Mouse (Mus musculus) limb, embryonic 11.5 days (tissue): ENCODE results near the gene Cacna2d1. TPM values are rescaled to one million over a fixed set of nuclear protein-coding genes. Genes with fewer than 3 reads are reported as not detected.

Experiments used
- ATAC-seq: fragments of 200-750 bp; cut with Nextera tagmentation; 2 replicates; pipeline ENCODE4 v1.8.0; 2017; ENCODE audit warnings: low read depth; ENCODE audit not compliant: insufficient number of reproducible peaks, low FRiP score, low TSS enrichment
- DNase-seq: peaks from one replicate; pipeline ENCODE4 v3.0.0-alpha.2; 2015; ENCODE audit warnings: low spot score
- H3K27ac ChIP-seq: fragments of 300-500 bp; sonication (generic); replicated peaks from 2 replicates; pipeline ENCODE4 v1.5.1; 2014; ENCODE audit warnings: low read depth, mild to moderate bottlenecking, low read length
- H3K27me3 ChIP-seq: fragments of 300-500 bp; sonication (generic); 2 replicates; pipeline ENCODE4 v1.6.1; 2014; ENCODE audit warnings: mild to moderate bottlenecking, low read length, mixed read lengths; ENCODE audit not compliant: control insufficient read depth, insufficient read depth
- H3K36me3 ChIP-seq: fragments of 300-500 bp; sonication (generic); 2 replicates; pipeline ENCODE4 v1.6.1; 2014; ENCODE audit warnings: mild to moderate bottlenecking, low read length, moderate library complexity, mixed read lengths; ENCODE audit not compliant: control insufficient read depth, insufficient read depth
- H3K4me1 ChIP-seq: fragments of 300-500 bp; sonication (generic); 2 replicates; pipeline ENCODE4 v1.6.1; 2014; ENCODE audit warnings: low read length, mixed read lengths; ENCODE audit not compliant: control insufficient read depth, insufficient read depth
- H3K4me2 ChIP-seq: fragments of 300-500 bp; sonication (generic); 2 replicates; pipeline ENCODE4 v1.6.1; 2014; ENCODE audit warnings: low read depth, mild to moderate bottlenecking, moderate library complexity; ENCODE audit not compliant: severe bottlenecking
- H3K4me3 ChIP-seq: fragments of 300-500 bp; sonication (generic); 2 replicates; pipeline ENCODE4 v1.5.1; 2014; ENCODE audit warnings: low read depth, low read length
- H3K9ac ChIP-seq: fragments of 300-500 bp; sonication (generic); 2 replicates; pipeline ENCODE4 v1.6.1; 2014; ENCODE audit warnings: mild to moderate bottlenecking, low read length
- H3K9me3 ChIP-seq: fragments of 300-500 bp; sonication (generic); 2 replicates; pipeline ENCODE4 v1.6.1; 2016; ENCODE audit warnings: low read length; ENCODE audit not compliant: control insufficient read depth
- WGBS: fragments of 180-500 bp; shearing (Covaris S2); extraction: QIAGEN DNeasy Blood & Tissue Kit; methylation state at CpG from one replicate; pipeline ENCODE4 v1.1.7; 2014; 5-methylcytosine and 5-hydroxymethylcytosine counted together
- polyA plus RNA-seq: library from polyadenylated mRNA; unstranded; fragments of >200 nt; fragmentation: Nextera tagmentation; extraction: Ambion mirVana; gene quantifications from 2 replicates; pipeline ENCODE4 v1.2.1, GENCODE M21; 2014

Cacna2d1 gene
- polyA plus RNA-seq, 1 experiment from 2014 or later, result 9.5 TPM

DNA sequence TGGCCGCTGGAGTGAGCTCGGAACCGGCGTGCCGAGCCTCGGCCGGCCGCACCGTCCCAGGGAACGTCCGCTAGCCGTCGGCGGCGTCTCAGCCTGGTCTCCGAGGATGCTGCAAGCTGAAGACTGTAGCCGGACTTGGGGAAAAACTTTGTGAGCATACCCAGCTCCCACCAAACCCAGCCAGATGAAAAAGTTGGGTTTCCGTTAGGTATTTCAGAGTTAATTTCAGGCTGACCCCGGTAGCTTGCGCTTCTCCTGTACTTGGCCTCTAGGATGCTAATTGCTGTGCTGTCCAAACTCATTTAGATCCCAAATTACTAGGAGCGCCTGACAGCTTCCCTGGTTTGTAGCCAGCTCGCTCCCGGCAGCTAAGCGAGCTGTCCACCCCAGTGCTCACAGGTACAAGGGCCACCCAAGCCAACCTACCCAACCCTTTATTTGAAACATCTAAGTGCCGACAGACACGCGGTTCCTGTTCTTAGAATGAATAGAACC, 790 bp downstream of the Cacna2d1 start:
- peak overlapping the region; percentile 79 for H3K4me2 ChIP-seq
- H3K4me3 ChIP-seq, result peak overlapping the region; percentile 63
- under 1% methylated on average over 26 of the region's 27 CpGs for WGBS
- H3K9me3 ChIP-seq, result no peaks in the 10 kb centered on the region
- H3K27me3 ChIP-seq, result no peaks in the 10 kb centered on the region
- no peaks in the 10 kb centered on the region for H3K36me3 ChIP-seq
- ATAC-seq (peak; percentile 39; the same call in 1 of the 2 replicates), DNase-seq (no peak)
- H3K4me1 ChIP-seq, result 0 out of 2 replicates have a peak, but pooled peaks cover 3% of the 10 kb centered on the region
- peak overlapping the region; percentile 77 for H3K27ac ChIP-seq
- H3K9ac ChIP-seq, result peak overlapping the region; percentile 91

DNA sequence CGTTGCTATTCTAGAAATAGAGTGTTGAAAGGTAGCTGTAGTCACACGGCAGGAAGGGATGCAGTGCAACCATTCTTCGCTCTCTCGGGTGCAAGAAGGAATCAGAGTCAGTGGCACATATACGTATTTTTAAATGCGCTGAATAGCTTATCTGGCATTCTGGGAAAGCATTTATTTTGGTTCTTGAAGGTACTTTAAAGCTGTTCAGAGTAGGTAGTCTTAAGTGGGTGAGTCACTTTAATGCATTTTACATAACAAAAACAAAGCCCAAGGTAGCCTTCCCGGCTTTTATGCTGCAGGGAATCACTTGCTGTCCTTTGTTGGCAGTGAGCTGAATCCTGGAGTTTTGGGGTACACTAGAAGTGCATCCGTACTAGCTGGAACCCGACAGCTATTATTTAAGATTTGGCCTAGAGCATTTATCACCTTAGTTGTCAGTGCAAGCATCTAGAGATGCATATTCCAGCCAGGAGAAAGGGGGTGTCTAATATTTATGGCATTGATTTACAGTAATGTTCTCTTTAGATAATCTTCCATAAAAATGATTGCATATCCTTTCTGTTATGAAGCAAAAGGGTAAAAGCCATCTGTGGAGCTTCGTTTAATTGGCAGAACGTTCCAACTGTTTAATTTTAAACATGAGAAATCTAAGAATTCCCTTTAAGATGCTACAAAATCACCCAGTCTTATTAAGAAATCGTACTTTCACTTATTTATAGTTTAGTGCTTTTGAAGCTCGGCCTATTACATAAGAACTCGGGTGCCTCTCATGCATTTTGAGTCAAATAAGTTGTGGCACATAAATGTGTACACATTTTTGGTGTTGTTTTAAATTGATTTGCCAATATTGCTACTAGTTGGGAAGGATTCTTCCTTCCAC, 1.6 kb downstream of the Cacna2d1 start:
- H3K9me3 ChIP-seq, result no peaks in the 10 kb centered on the region
- H3K36me3 ChIP-seq, result no peaks in the 10 kb centered on the region
- H3K4me2 ChIP-seq, result peak overlapping the region; percentile 79
- ATAC-seq (no peak), DNase-seq (peak; percentile 23)
- 0 out of 2 replicates have a peak, but pooled peaks cover 3% of the 10 kb centered on the region for H3K4me1 ChIP-seq
- peak overlapping the region; percentile 63 for H3K4me3 ChIP-seq
- WGBS, result 28% methylated on average over 14 of the region's 14 CpGs
- H3K9ac ChIP-seq, result no peak overlapping the region
- no peaks in the 10 kb centered on the region for H3K27me3 ChIP-seq
- no peak overlapping the region for H3K27ac ChIP-seq

DNA sequence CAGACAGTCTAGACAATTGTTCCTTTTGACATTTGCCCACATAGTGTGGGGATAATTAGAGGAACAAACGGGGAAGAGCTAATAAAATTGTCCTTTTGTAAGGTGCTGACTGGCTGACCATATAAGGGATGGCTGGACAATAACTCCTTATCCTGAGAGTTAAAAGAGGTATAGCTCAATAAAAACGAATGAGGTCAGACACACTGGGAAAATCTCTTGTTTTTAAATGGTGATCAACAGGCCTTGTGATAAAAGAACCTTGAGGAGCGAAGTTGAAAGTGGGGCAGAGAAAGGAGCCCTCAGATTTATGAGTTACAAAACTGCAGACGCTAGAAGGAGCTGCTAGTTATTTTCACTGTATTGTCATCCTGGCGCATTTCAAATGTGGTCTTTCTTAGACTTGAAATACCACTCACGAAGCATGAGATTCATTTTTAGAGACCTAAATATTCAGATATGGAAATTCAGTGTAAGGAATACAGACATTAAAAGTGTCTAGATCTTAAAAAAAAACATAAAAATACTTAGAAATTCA, 6.8 kb downstream of the Cacna2d1 start:
- Histone ChIP-seq H3K9me3 (no peaks in the 10 kb centered on the region), H3K27me3 (no peaks in the 10 kb centered on the region), H3K27ac (no peak overlapping the region), H3K9ac (no peak overlapping the region), H3K4me1 (no peaks in the 10 kb centered on the region), H3K4me3 (no peak overlapping the region), H3K36me3 (no peaks in the 10 kb centered on the region), H3K4me2 (no peak overlapping the region)
- no peak for DNase-seq
- 43% methylated on average over 6 of the region's 6 CpGs for WGBS
- no peak for ATAC-seq

DNA sequence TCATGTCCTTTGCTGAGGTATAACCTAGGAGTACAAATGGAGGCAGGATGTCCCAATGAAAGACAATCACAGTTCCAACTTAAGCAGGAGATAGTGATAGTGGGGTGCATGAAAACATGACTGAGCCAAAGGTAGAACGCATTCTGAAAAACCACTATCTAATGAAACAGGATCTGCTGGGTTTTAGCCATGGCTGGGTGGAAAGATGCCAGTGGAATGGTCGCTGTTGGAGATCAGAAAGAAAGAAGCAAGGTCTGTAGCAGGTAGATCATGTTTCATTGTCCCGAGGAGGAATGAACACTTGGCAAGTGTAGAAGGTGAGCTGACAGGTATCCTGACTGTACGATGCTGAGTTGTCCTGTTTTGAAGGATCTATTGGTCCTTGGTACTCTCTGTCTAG, 7.6 kb downstream of the Cacna2d1 start:
- Histone ChIP-seq H3K36me3 (no peaks in the 10 kb centered on the region), H3K27ac (no peak overlapping the region), H3K4me3 (no peak overlapping the region), H3K27me3 (no peaks in the 10 kb centered on the region), H3K4me2 (no peak overlapping the region), H3K9me3 (no peaks in the 10 kb centered on the region), H3K4me1 (no peaks in the 10 kb centered on the region), H3K9ac (no peak overlapping the region)
- ATAC-seq (no peak), DNase-seq (no peak)
- WGBS, result 81% methylated on average over 4 of the region's 4 CpGs

DNA sequence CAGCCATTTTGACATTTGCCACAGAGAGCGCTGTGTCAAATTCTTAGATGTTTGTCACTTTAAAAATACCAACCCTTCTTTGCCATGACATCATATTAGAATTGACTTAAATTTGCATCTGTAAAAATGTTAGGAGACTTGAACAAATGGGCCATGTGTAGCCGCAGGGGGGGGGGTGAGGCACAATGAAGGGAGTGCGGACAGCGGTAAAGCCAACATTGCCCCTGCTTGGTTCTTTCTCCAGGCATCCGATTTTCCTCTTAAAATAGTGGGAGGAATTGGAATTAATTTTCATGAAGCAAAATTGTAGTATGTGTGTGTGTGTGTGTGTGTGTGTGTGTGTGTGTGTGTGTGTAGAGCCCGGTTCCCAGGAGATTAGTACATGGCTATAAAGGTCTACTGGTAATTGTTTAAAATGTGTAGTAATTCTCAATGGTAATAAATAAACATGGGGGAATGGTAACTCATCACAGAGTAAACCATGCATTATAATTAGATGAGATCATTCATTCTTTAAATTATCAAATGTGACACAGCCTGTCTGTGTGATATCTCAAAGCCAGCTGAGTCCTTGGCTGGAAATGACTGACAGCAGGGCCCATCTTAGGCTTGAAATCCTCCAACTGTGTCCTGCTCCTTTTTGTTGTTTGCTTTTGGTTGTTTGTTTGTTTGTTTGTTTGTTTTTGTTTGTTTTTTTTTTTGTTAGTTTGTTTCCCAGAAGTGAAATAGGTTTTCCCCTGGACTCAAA, 14.0 kb downstream of the Cacna2d1 start:
- no peak overlapping the region for H3K4me3 ChIP-seq
- no peaks in the 10 kb centered on the region for H3K36me3 ChIP-seq
- no peak overlapping the region for H3K4me2 ChIP-seq
- no peaks in the 10 kb centered on the region for H3K4me1 ChIP-seq
- no peak for DNase-seq
- no peaks in the 10 kb centered on the region for H3K27me3 ChIP-seq
- no peak for ATAC-seq
- 93% methylated on average over 6 of the region's 6 CpGs for WGBS
- no peaks in the 10 kb centered on the region for H3K9me3 ChIP-seq
- H3K27ac ChIP-seq, result no peak overlapping the region
- H3K9ac ChIP-seq, result no peak overlapping the region

DNA sequence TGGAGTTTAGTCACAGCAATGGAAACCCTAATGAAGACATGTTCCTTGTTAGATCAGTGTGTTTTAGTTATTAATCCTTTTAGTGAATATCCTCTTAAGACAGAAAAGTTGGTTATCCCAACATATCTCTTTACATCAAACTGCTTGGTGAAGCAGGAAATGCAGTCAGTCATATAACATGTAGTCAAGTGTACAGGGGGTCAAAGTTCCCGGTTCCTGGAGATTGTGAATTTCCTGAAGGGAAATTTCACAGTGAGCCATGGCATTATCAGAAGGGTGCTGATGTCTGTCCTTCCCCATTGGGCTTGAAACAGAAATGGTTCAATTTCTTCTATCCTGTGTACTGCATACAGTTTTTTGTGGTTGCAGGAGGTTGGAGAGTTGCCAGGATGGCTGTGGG, 25.3 kb downstream of the Cacna2d1 start:
- Histone ChIP-seq H3K4me1 (no peaks in the 10 kb centered on the region), H3K27ac (no peak overlapping the region), H3K9ac (no peak overlapping the region), H3K36me3 (no peaks in the 10 kb centered on the region), H3K4me3 (no peak overlapping the region), H3K9me3 (no peaks in the 10 kb centered on the region), H3K27me3 (no peaks in the 10 kb centered on the region), H3K4me2 (no peak overlapping the region)
- DNase-seq (no peak), ATAC-seq (no peak)
- WGBS, result 77% methylated on average over 1 of the region's 1 CpGs

DNA sequence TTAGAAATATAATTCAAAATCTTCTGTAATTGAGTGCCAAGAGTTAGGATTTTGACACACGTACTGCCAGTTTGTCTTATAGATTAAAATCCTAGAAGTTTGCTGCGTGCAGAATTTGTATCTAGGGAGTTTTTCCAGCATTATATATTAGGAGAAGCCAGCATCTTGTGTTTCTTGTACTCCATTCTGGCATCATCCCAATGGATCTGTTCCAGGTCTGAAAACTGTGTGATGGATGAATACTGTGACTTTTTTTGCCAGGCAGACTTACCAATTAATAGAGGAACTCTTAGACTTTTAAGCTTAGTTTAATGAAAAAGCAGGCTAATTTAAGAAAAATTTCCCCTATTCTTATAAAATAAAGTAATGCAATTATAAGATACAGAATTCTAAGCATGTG, 27.4 kb downstream of the Cacna2d1 start:
- Histone ChIP-seq H3K4me3 (no peak overlapping the region), H3K27ac (no peak overlapping the region), H3K36me3 (no peaks in the 10 kb centered on the region), H3K4me1 (no peaks in the 10 kb centered on the region), H3K27me3 (no peaks in the 10 kb centered on the region), H3K9ac (no peak overlapping the region), H3K4me2 (no peak overlapping the region), H3K9me3 (no peaks in the 10 kb centered on the region)
- DNase-seq, result no peak
- 89% methylated on average over 2 of the region's 2 CpGs for whole genome bisulfite sequencing
- ATAC-seq, result no peak

DNA sequence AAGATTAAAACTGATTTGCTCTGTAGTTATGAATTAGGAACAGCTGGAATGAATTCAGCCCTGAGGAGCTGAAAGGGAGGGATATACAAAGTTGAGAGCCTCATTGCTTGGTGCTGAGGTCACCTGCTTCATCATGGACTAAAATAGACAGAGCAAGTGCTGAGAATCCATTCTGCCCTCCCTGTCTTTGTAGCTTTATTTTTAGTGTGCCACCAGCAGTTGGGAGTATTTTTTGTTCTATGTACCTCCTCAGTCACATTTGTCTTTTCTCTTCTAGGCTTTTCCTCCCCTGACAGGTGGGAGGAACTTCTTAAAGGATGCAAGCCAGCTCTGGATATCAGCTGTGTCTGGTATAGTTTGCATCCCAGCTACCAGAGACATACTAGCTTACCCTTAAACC, 32.4 kb downstream of the Cacna2d1 start:
- Histone ChIP-seq H3K27ac (no peak overlapping the region), H3K9ac (no peak overlapping the region), H3K27me3 (no peaks in the 10 kb centered on the region), H3K36me3 (no peaks in the 10 kb centered on the region), H3K4me2 (no peak overlapping the region), H3K9me3 (no peaks in the 10 kb centered on the region), H3K4me1 (no peaks in the 10 kb centered on the region), H3K4me3 (no peak overlapping the region)
- DNase-seq (no peak), ATAC-seq (no peak)
